Mouse (Mus musculus) megakaryocyte, adult 5-6 weeks (primary cell): ENCODE data around the gene Ncbp1. TPM values are rescaled to one million over a fixed set of nuclear protein-coding genes. Genes with fewer than 3 reads are reported as not detected.
A peak's percentile ranks its signal among the peaks of the same experiment; 100 is the strongest.

Experiments
- ATAC-seq: 2 replicates; pipeline ENCODE4 v1.8.0; 2016; ENCODE audit warnings: mild to moderate bottlenecking, inconsistent platforms; ENCODE audit not compliant: poor library complexity, severe bottlenecking
- total RNA-seq, 2 experiments: library from RNA; stranded (forward) in 1 of 2; stranded (reverse) in 1 of 2; fragments of 153-499, 151-499 nt in 1 of 2; fragments of 221-1000, 200-1000 nt in 1 of 2; gene quantifications; 2 replicates each; pipeline versions ENCODE4 v1.2.3 to v1.2.4; 2015 to 2017

Ncbp1 gene
- total RNA-seq, 2 experiments from 2014 or later: 57.3 to 70.0 TPM

- ATAC-seq: peak; percentile 45
Observed at GRCm38 (mm10) chr4:46196513-46196912, 58.1 kb downstream of the Ncbp1 start.

- ATAC-seq: no peak
Observed at GRCm38 (mm10) chr4:46198064-46198463, 59.7 kb downstream of the Ncbp1 start.

GRCm38 (mm10) chr4:46201834-46202561 is 63.6 kb downstream of the Ncbp1 start:
- peak; percentile 90 for ATAC-seq

GRCm38 (mm10) chr4:46202562-46203126 is 64.2 kb downstream of the Ncbp1 start:
- ATAC-seq: no peak

GRCm38 (mm10) chr4:46221090-46221489 is 82.7 kb downstream of the Ncbp1 start:
- no peak for ATAC-seq

Other genes starting within 250 kb of the Ncbp1 start
- gene Ccdc180, start 248.3 kb upstream of the Ncbp1 start, total RNA-seq (2015): 3.0 and 3.4 TPM in 2 replicates
- gene Ccdc180, start 248.3 kb upstream of the Ncbp1 start, total RNA-seq (2017): 0.62 and 2.1 TPM in 2 replicates
- 68.3 and 69.7 TPM in 2 replicates for gene Tdrd7, start 173.3 kb upstream of the Ncbp1 start, total RNA-seq (2015)
- 25.3 and 31.4 TPM in 2 replicates for gene Tdrd7, start 173.3 kb upstream of the Ncbp1 start, total RNA-seq (2017)
- 0.13 and 0.23 TPM in 2 replicates for gene Tmod1, start 99.7 kb upstream of the Ncbp1 start, total RNA-seq (2015)
- 0.26 and 0.69 TPM in 2 replicates for gene Tmod1, start 99.7 kb upstream of the Ncbp1 start, total RNA-seq (2017)
- gene Tstd2, start 81 bp downstream of the Ncbp1 start, total RNA-seq (2015): 21.5 and 22.1 TPM in 2 replicates
- 26.3 and 26.5 TPM in 2 replicates for gene Tstd2, start 81 bp downstream of the Ncbp1 start, total RNA-seq (2017)
- gene Xpa, start 57.7 kb downstream of the Ncbp1 start, total RNA-seq (2015): 49.3 and 53.8 TPM in 2 replicates
- 51.0 and 55.0 TPM in 2 replicates for gene Xpa, start 57.7 kb downstream of the Ncbp1 start, total RNA-seq (2017)
- 0.11 TPM in 1 of 2 replicates, not detected in the other for gene Foxe1, start 205.0 kb downstream of the Ncbp1 start, total RNA-seq (2015)
- gene Foxe1, start 205.0 kb downstream of the Ncbp1 start, total RNA-seq (2017): not detected in 2 replicates